Comparison of ENCODE assay signal across 13 mouse cellular contexts in the genomic region with DNA sequence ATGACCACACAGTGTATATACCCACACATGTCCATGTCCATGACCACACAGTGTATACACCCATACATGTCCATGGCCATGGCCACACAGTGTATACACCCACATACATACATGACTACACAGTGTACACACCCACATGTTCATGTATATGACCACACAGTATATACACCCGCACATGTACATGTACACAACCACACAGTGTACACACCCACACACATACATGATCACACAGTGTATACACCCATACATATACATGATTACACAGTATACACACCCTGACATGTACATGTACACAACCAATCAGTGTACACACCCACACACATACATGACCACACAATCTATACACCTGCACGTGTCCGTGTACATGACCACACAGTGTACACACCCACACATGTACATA.
DNase-seq lines count a peak whose midpoint lies in the region; ATAC-seq and TF ChIP-seq lines count a peak whose summit lies in the region.
"Had no signal": no experiment of that assay in that cellular context is flagged by ENCODE, and none has a peak within 500 bp of the region (broad histone marks: within the 10 kb centered on the region; RNA-seq: fewer than 3 reads in every experiment).

No protein-coding gene starts in this region.

- intact Hi-C loops in heart, postnatal 25 days (cut with DNase I), result no loop called here

- TF ChIP-seq EP300 in MEL (IDR thresholded peaks at IDR 0.05; ENCODE audit: low read depth in 1 of 2, low read length in 2 of 2), result no peak

- DNase-seq in hindbrain, embryonic 11.5 days (ENCODE audit: low spot score), result no peak
- no peak for DNase-seq in hindbrain, embryonic 10.5 days (ENCODE audit: low spot score)
- no peak for DNase-seq in MEL (ENCODE audit: low read depth, low spot score)
- DNase-seq in urinary bladder, adult 2 months (ENCODE audit: low spot score), result no peak
- DNase-seq in adrenal gland, adult (ENCODE audit: inconsistent age in 2 of 2, low spot score in 1 of 2), result no peak
- no peak for DNase-seq in heart, postnatal 25 days (ENCODE audit: low spot score)
- DNase-seq: adrenal gland, postnatal 25 days; cerebellum, adult 11 months; gastrocnemius, postnatal 10 days; kidney, postnatal 36 days had no signal

- WGBS in hindbrain, embryonic 11.5 days, result 91% methylated on average over 3 of the region's 3 CpGs
- 94% methylated on average over 3 of the region's 3 CpGs for WGBS in hindbrain, embryonic 10.5 days
- WGBS in forebrain, embryonic 16.5 days, result 97% methylated on average over 3 of the region's 3 CpGs
- WGBS in midbrain, embryonic 12.5 days, result 94% methylated on average over 3 of the region's 3 CpGs

- H3K4me3 ChIP-seq in hindbrain, embryonic 11.5 days (ENCODE audit: low read depth, low read length), result no peak overlapping the region
- no peak overlapping the region for H3K4me3 ChIP-seq in hindbrain, embryonic 10.5 days
- H3K4me3 ChIP-seq in MEL (ENCODE audit: control insufficient read depth in 1 of 2, insufficient read depth in 1 of 2, low read depth in 2 of 2, low read length in 2 of 2), result no peak overlapping the region
- no peak overlapping the region for H3K4me3 ChIP-seq in forebrain, embryonic 16.5 days (replicated peaks; ENCODE audit: low read length)
- no peak overlapping the region for H3K4me3 ChIP-seq in midbrain, embryonic 12.5 days

- H3K27me3 ChIP-seq in hindbrain, embryonic 11.5 days (ENCODE audit: control insufficient read depth, insufficient read depth, low read length), result no peaks in the 10 kb centered on the region
- no peaks in the 10 kb centered on the region for H3K27me3 ChIP-seq in hindbrain, embryonic 10.5 days (ENCODE audit: insufficient read depth, poor library complexity, severe bottlenecking)
- H3K27me3 ChIP-seq in MEL (ENCODE audit: control insufficient read depth in 1 of 2, insufficient read depth in 2 of 2, low read length in 2 of 2), result no peaks in the 10 kb centered on the region
- no peaks in the 10 kb centered on the region for H3K27me3 ChIP-seq in forebrain, embryonic 16.5 days (replicated peaks; ENCODE audit: control insufficient read depth, insufficient read depth, low read length)
- no peaks in the 10 kb centered on the region for H3K27me3 ChIP-seq in midbrain, embryonic 12.5 days
- H3K27me3 ChIP-seq: Patski had no signal

- no peaks in the 10 kb centered on the region for H3K9me3 ChIP-seq in hindbrain, embryonic 11.5 days (ENCODE audit: control insufficient read depth, low read length)
- no peaks in the 10 kb centered on the region for H3K9me3 ChIP-seq in hindbrain, embryonic 10.5 days
- no peaks in the 10 kb centered on the region for H3K9me3 ChIP-seq in MEL (replicated peaks; ENCODE audit: insufficient read depth, low read length)
- H3K9me3 ChIP-seq in forebrain, embryonic 16.5 days (ENCODE audit: control insufficient read depth, low read length), result no peaks in the 10 kb centered on the region
- no peaks in the 10 kb centered on the region for H3K9me3 ChIP-seq in midbrain, embryonic 12.5 days

- H3K9ac ChIP-seq in hindbrain, embryonic 11.5 days (ENCODE audit: low read depth, low read length), result no peak overlapping the region
- no peak overlapping the region for H3K9ac ChIP-seq in MEL (ENCODE audit: control insufficient read depth, low read depth, low read length, poor library complexity, severe bottlenecking)
- H3K9ac ChIP-seq in forebrain, embryonic 16.5 days (replicated peaks; ENCODE audit: low read depth, low read length), result no peak overlapping the region
- H3K9ac ChIP-seq in midbrain, embryonic 12.5 days (replicated peaks), result no peak overlapping the region

- no peak for TF ChIP-seq CTCF in MEL (IDR thresholded peaks at IDR 0.05 in 2 of 3, conservative IDR thresholded peaks at IDR 0.05 in 1 of 3; ENCODE audit: control insufficient read depth in 1 of 3, insufficient read depth in 1 of 3, low read depth in 2 of 3, low read length in 3 of 3, poor library complexity in 1 of 3, severe bottlenecking in 1 of 3)

- TF ChIP-seq POLR2A in MEL (IDR thresholded peaks at IDR 0.05; ENCODE audit: control insufficient read depth in 1 of 2, insufficient read depth in 1 of 2, low read depth in 1 of 2, low read length in 2 of 2, poor library complexity in 1 of 2), result no peak

- no peak for TF ChIP-seq RAD21 in MEL (IDR thresholded peaks at IDR 0.05; ENCODE audit: low read depth, low read length)

- no peaks in the 10 kb centered on the region for H3K36me3 ChIP-seq in hindbrain, embryonic 11.5 days (ENCODE audit: control insufficient read depth, insufficient read depth, low read length)
- no peaks in the 10 kb centered on the region for H3K36me3 ChIP-seq in hindbrain, embryonic 10.5 days
- H3K36me3 ChIP-seq in MEL (ENCODE audit: control insufficient read depth in 1 of 2, insufficient read depth in 2 of 2, low read length in 2 of 2), result no peaks in the 10 kb centered on the region
- H3K36me3 ChIP-seq in forebrain, embryonic 16.5 days (ENCODE audit: control insufficient read depth, insufficient read depth), result no peaks in the 10 kb centered on the region
- no peaks in the 10 kb centered on the region for H3K36me3 ChIP-seq in midbrain, embryonic 12.5 days

- H3K4me2 ChIP-seq in hindbrain, embryonic 11.5 days (replicated peaks; ENCODE audit: low read depth, low read length), result no peak overlapping the region
- no peak overlapping the region for H3K4me2 ChIP-seq in forebrain, embryonic 16.5 days (ENCODE audit: low read length)
- H3K4me2 ChIP-seq in midbrain, embryonic 12.5 days (replicated peaks), result no peak overlapping the region

- no peaks in the 10 kb centered on the region for H3K4me1 ChIP-seq in hindbrain, embryonic 11.5 days (replicated peaks; ENCODE audit: control insufficient read depth, insufficient read depth, low read length)
- no peaks in the 10 kb centered on the region for H3K4me1 ChIP-seq in hindbrain, embryonic 10.5 days (replicated peaks)
- H3K4me1 ChIP-seq in MEL (ENCODE audit: control insufficient read depth in 1 of 2, insufficient read depth in 2 of 2, low read length in 2 of 2), result no peaks in the 10 kb centered on the region
- peaks cover 7% of the 10 kb centered on the region for H3K4me1 ChIP-seq in forebrain, embryonic 16.5 days (replicated peaks; ENCODE audit: control insufficient read depth, insufficient read depth, low read length)
- no peaks in the 10 kb centered on the region for H3K4me1 ChIP-seq in midbrain, embryonic 12.5 days

- ATAC-seq in hindbrain, embryonic 11.5 days (ENCODE audit: low FRiP score), result peak; percentile 71
- ATAC-seq in forebrain, embryonic 16.5 days, result peak; percentile 72
- ATAC-seq in midbrain, embryonic 12.5 days (ENCODE audit: low FRiP score, low read depth), result peak; percentile 49
- ATAC-seq: Patski had no signal

- no peak overlapping the region for H3K27ac ChIP-seq in hindbrain, embryonic 11.5 days (ENCODE audit: low read depth, low read length)
- H3K27ac ChIP-seq in hindbrain, embryonic 10.5 days, result no peak overlapping the region
- no peak overlapping the region for H3K27ac ChIP-seq in MEL (ENCODE audit: control insufficient read depth, low read depth, low read length)
- H3K27ac ChIP-seq in forebrain, embryonic 16.5 days (ENCODE audit: low read length), result no peak overlapping the region
- H3K27ac ChIP-seq in midbrain, embryonic 12.5 days (replicated peaks), result no peak overlapping the region

- no peaks in the 10 kb centered on the region for H3K79me2 ChIP-seq in MEL (ENCODE audit: control insufficient read depth, insufficient read depth, low read length, poor library complexity)

TF ChIP-seq in MEL, 35 proteins besides CTCF, POLR2A, EP300 and RAD21:
- TF ChIP-seq E2F4 (IDR thresholded peaks at IDR 0.05; ENCODE audit: borderline replicate concordance, low read depth, low read length), result no peak
- 0 out of 2 replicates have a peak, but pooled peaks have one; percentile 51 for TF ChIP-seq POLR2AphosphoS5 (IDR thresholded peaks at IDR 0.05; ENCODE audit: borderline replicate concordance, low read depth, low read length)
- no peak for TF ChIP-seq SMC3 (IDR thresholded peaks at IDR 0.05; ENCODE audit: low read depth, low read length)
- TF ChIP-seq ETS1 (IDR thresholded peaks at IDR 0.05; ENCODE audit: low read depth, low read length), result no peak
- TF ChIP-seq GATA1 (IDR thresholded peaks at IDR 0.05; ENCODE audit: low read depth, low read length), result no peak
TF ChIP-seq in MEL: peak in this region for 1.
